Mouse (Mus musculus): ENCODE measurements around the gene Shroom3.

Shroom3 gene

GRCm38 (mm10) chr5:92745390-92746253 lies 62.4 kb downstream of the Shroom3 start:
- DNase-seq (ENCODE audit: low read depth in 2 of 2, low spot score in 2 of 2): no peak

DNA sequence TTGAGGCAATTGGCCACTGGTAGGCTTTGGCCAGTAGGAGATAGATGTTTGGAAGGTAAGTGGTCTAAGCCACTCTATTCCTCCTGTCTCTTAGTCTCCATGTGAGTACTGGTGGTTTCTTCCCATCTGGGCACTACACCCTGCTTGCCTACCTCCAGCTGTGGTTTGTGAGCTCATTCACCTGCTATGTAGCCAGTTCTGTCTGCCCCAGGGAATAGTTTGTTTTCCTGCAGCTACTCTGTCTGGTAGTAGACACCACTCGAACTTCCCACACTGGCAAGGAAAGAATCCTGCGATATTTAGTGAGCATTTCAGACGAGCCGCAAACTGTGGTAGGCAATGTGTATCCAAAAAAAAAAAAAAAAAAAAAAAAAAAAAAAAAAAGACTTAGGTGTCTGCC lies 68.3 kb downstream of the Shroom3 start:
- DNase-seq (ENCODE audit: low read depth in 2 of 2, low spot score in 2 of 2): no peak

GRCm38 (mm10) chr5:92755241-92755775 lies 72.1 kb downstream of the Shroom3 start:
- DNase-seq (ENCODE audit: low read depth in 2 of 2, low spot score in 2 of 2): no peak

GRCm38 (mm10) chr5:92759156-92759745 lies 76.0 kb downstream of the Shroom3 start:
- DNase-seq (ENCODE audit: low read depth in 2 of 2, low spot score in 2 of 2): no peak

DNA sequence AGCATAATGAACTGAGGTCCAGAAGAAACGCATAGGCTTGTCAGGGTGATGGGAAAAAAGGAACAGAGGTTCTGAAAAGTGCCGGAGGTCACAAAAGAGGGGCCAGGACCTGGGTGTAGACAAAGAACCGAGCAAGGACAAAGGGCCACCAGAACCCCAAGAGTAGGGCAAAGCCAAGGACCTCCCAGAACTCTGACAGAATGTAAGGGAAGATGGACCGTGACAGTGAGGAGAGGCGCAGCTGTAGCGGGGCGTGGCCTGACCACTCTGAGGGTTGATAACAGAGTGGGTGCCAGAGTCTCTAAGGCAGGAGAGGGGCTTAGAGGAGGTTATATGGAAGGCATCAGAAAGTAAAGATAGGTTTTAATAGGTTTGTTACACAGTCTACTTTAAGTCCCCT lies 77.3 kb downstream of the Shroom3 start:
- no peak for DNase-seq (ENCODE audit: low read depth in 2 of 2, low spot score in 2 of 2)

DNA sequence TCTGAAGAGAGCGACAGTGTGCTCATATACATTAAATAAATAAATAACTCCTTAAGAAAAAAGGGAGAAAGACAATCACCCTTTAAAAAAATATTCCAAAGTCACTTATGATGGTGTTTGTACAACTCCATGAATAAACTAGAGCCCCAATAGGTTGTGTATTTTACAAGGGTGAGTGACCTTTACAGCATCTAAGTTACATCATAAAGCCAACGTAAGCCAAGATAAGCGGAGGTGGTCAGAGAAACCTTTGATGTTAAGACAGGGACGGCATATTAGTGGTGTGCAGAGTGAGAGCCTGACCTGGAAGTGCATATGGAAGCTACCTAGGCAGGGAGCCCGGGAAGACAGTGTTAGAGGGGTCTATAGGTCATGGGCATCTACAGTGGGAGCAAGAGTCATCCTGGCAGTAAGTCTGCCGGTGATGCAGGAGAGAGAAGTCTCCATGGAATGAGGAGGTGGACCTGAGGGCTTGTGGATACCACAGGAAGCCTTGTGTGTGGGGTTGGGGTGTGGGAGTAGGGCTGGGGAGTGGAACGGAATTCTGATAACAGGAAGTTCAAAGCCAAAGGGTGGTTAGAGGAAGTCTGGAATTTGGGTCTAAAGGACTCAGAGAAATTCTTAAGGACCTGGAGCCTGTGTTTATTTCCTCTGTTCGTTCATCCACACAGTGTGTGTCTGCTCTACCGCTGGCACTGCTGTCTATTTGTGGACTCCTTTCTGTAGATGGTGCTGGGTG lies 78.5 kb downstream of the Shroom3 start:
- DNase-seq (ENCODE audit: low read depth in 2 of 2, low spot score in 2 of 2): no peak

GRCm38 (mm10) chr5:92762425-92762824 lies 79.2 kb downstream of the Shroom3 start:
- DNase-seq (ENCODE audit: low read depth in 2 of 2, low spot score in 2 of 2): no peak

GRCm38 (mm10) chr5:92763546-92763952 lies 80.3 kb downstream of the Shroom3 start:
- DNase-seq (ENCODE audit: low read depth in 2 of 2, low spot score in 2 of 2): no peak

- no peak for DNase-seq (ENCODE audit: low read depth in 2 of 2, low spot score in 2 of 2)
Observed at GRCm38 (mm10) chr5:92766301-92766700, 83.1 kb downstream of the Shroom3 start.

- DNase-seq (ENCODE audit: low read depth in 2 of 2, low spot score in 2 of 2): no peak
Observed at GRCm38 (mm10) chr5:92767194-92767777, 84.1 kb downstream of the Shroom3 start.

GRCm38 (mm10) chr5:92767857-92768291 lies 84.6 kb downstream of the Shroom3 start:
- DNase-seq (ENCODE audit: low read depth in 2 of 2, low spot score in 2 of 2): no peak

GRCm38 (mm10) chr5:92773821-92774220 lies 90.6 kb downstream of the Shroom3 start:
- no peak for DNase-seq (ENCODE audit: low read depth in 2 of 2, low spot score in 2 of 2)

DNA sequence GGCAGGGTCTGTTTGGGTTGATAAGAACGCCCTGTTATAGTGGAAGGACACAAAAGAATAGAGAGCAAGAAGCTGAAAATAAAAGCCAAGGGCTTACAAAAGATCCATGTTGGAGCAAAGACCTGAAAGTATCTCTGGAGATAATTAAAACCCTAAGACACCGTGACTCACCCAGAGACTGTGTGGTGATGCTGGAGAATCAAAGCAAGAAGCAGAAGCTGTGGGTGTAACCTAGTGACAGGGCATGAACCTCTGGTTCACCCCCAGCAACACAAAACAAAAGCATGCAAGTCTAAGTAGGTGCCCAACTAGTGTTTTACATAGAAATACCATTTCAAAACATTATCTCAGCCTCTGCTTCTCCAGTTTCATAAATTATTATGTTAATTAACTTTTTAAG lies 91.2 kb downstream of the Shroom3 start:
- DNase-seq (ENCODE audit: low read depth in 2 of 2, low spot score in 2 of 2): no peak

- DNase-seq (ENCODE audit: low read depth in 2 of 2, low spot score in 2 of 2): no peak
Observed at GRCm38 (mm10) chr5:92774893-92775292, 91.7 kb downstream of the Shroom3 start.

- DNase-seq (ENCODE audit: low read depth in 2 of 2, low spot score in 2 of 2): no peak
Observed at GRCm38 (mm10) chr5:92778395-92778794, 95.2 kb downstream of the Shroom3 start.

DNA sequence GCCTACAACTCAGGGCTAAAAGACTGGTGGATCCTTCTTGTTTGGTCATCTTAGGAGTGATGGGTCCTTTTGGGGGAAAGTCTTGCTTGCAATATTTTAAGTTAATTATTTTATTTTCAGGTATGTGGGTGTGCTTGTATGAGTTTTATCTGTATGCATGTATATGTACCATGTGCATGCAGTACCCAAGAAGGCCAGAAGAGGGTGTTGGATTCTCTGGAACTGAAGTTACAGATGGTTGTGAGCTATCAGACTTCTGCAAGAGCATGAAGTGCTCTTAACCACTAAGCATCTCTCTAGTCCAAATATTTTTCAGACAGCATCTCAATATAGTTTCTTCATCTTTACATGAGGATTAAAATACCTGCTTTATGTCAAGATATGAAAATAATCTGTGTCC lies 97.8 kb downstream of the Shroom3 start:
- DNase-seq (ENCODE audit: low read depth in 2 of 2, low spot score in 2 of 2): no peak

DNA sequence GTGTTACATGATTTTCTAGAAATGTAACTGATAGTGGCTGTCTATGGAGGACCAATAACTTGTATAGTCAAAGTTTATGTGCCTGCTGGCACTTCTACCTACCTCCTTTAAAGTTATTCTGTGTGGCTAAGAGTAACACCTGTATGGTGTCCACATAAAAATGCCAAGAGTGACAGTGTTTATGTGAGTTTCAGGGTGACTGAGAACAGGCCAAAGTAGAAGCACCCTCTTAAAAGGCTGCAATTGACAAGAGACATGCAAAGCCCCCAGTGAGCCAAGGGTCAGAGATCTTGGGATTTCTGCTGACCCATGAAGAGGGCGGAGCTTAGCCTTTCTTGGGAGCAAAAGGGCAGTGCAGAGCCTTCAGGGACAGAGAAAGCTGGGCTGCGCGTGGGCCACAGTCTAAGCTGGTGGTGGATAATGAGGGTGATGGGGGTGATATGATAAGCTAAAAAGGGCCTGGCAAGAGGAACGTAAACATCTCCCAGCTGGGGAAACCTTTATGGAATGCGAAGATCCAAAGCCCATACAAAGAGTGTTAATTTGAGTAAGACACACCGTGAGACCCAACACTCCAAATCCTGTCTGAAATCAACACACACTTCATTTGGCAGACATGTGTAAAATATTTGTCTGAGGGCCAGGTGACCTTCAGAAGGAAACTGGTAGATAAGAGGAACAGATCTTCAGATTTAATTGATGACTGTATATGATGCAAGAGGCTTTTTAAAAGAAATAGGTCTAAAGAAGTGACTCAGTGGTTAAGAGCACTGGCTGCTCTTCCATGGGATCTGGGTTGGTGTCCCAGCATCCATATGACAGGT lies 101.0 kb downstream of the Shroom3 start:
- DNase-seq (ENCODE audit: low read depth in 2 of 2, low spot score in 2 of 2): no peak

DNA sequence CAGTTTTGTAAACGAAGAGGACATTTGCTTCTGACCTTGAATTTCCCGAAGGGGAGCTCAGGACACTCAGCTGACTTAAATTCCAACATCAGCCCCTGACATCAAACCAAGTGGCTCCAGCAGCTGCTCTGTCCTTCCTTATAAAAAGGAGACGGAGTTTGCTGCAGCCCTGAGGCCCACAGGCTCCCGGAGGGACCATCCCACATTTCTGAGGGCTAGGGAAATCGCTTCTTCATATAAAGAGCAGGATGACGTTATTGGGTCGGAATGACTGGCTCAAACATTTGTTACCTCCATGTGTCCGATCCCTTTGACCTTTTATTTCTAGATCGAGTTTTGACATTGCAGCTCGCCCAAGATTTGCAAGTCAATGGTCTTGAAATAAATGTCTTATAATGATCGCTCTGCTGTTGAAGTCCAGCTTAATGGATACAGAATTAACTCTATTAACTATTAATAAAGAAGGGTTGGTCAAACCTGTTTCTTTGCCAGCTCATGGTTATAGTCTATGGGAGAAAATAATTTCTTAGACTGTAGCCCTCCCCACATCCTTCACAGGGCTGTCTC lies 102.7 kb downstream of the Shroom3 start:
- DNase-seq (ENCODE audit: low read depth in 2 of 2, low spot score in 2 of 2): no peak

DNA sequence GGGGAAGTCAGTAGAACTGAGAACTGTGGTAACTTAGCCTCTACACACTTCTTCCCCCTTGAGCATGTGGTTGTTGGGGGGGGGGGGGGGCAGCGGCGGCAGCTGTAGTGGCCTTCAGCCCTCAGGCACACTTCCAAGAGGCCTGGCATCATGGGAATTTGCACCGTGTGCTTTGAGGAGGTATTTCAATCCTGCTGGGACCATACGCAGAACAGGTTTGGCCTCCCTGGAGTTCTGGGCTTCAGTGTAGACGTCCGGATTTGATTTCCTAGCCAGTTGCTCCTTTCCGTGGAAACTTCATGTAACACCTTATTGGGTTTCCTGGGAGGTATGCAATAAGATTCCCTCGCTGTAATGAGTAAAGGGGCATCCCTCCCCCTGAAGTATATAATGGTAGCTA lies 105.8 kb downstream of the Shroom3 start:
- DNase-seq (ENCODE audit: low read depth in 2 of 2, low spot score in 2 of 2): no peak

Measured in CD8-positive naive resting alpha-beta T cell, adult 2 months (primary cell).